Mouse (Mus musculus) E14TG2a.4 (cell line): ENCODE data around the gene Sfxn1.

Source experiments
- CTCF ChIP-seq: conservative IDR thresholded peaks from 2 replicates; pipeline ENCODE4 v1.5.1; 2014; ENCODE audit warnings: low read length
- POU5F1 ChIP-seq: IDR thresholded peaks from 2 replicates; pipeline ENCODE4 v1.6.1; 2014; ENCODE audit warnings: low read length, borderline replicate concordance

- no peak for TF ChIP-seq CTCF
- no peak for TF ChIP-seq POU5F1
These were observed 6.0 kb downstream of the Sfxn1 start for GRCm38 (mm10) chr13:54077470-54078174.
